Mouse (Mus musculus) B cell, adult 62 days (primary cell): ENCODE measurements around the gene Fkbp11. TPM values are rescaled to one million over a fixed set of nuclear protein-coding genes. Genes with fewer than 3 reads are reported as not detected.

Source experiments
- total RNA-seq: library from RNA; stranded (reverse); gene quantifications from 4 replicates; pipeline ENCODE4 v1.2.4, GENCODE M21; 2023

Fkbp11 gene
- total RNA-seq = 11.9 to 19.8 TPM (median 16.6 TPM) in 4 replicates

GRCm38 (mm10) chr15:98727443-98728321 lies at the start of gene Fkbp11:
Fkbp11 (minus strand) TSS chr15:98728198.

GRCm38 (mm10) chr15:98777762-98778161 lies 49.8 kb upstream of the Fkbp11 start, which contains the start of gene Wnt10b:
Wnt10b (minus strand) TSS chr15:98778150.

GRCm38 (mm10) chr15:98762670-98763529 lies 34.9 kb upstream of the Fkbp11 start, which contains the start of gene Arf3:
Arf3 (minus strand) TSS chr15:98763214.

GRCm38 (mm10) chr15:98707766-98708372 lies 20.1 kb downstream of the Fkbp11 start, which contains the start of gene Ccdc65:
Ccdc65 (plus strand) TSS chr15:98708207.

GRCm38 (mm10) chr15:98676940-98677728 lies 50.9 kb downstream of the Fkbp11 start, which contains the start of gene Rnd1:
Rnd1 (minus strand) TSS chr15:98677461.

Other genes starting within 250 kb of the Fkbp11 start
- gene Lalba, start 245.5 kb downstream of the Fkbp11 start, total RNA-seq = not detected in 4 replicates
- not detected in 4 replicates for gene Olfr279, start 235.8 kb downstream of the Fkbp11 start, total RNA-seq
- gene Kansl2, start 193.9 kb downstream of the Fkbp11 start, total RNA-seq = 66.9 to 79.3 TPM (median 72.8 TPM) in 4 replicates
- 168 to 178 TPM (median 175 TPM) in 4 replicates for gene Ccnt1, start 157.3 kb downstream of the Fkbp11 start, total RNA-seq
- not detected in 4 replicates for gene 4930415O20Rik, start 157.2 kb downstream of the Fkbp11 start, total RNA-seq
- 0.88 to 3.3 TPM (median 1.6 TPM) in 4 replicates for gene Adcy6, start 118.1 kb downstream of the Fkbp11 start, total RNA-seq
- gene Cacnb3, start 97.4 kb downstream of the Fkbp11 start, total RNA-seq = not detected in 4 replicates
- 129 to 153 TPM (median 138 TPM) in 4 replicates for gene Ddx23, start 65.3 kb downstream of the Fkbp11 start, total RNA-seq
- 0.37 TPM in 1 of 4 replicates, not detected in the others for gene Rnd1, start 50.7 kb downstream of the Fkbp11 start, total RNA-seq
- not detected in 4 replicates for gene Ccdc65, start 20.0 kb downstream of the Fkbp11 start, total RNA-seq
- 73.5 to 82.7 TPM (median 76.8 TPM) in 4 replicates for gene Arf3, start 35.0 kb upstream of the Fkbp11 start, total RNA-seq
- 1.2 to 1.7 TPM (median 1.2 TPM) in 4 replicates for gene Wnt10b, start 50.0 kb upstream of the Fkbp11 start, total RNA-seq
- gene Wnt1, start 61.7 kb upstream of the Fkbp11 start, total RNA-seq = not detected in 4 replicates
- 0.30 to 0.75 TPM (median 0.51 TPM) in 4 replicates for gene Ddn, start 81.3 kb upstream of the Fkbp11 start, total RNA-seq
- gene Prkag1, start 103.3 kb upstream of the Fkbp11 start, total RNA-seq = 76.4 to 85.2 TPM (median 81.4 TPM) in 4 replicates
- 186 to 196 TPM (median 194 TPM) in 4 replicates for gene Kmt2d, start 143.0 kb upstream of the Fkbp11 start, total RNA-seq
- gene Rhebl1, start 166.3 kb upstream of the Fkbp11 start, total RNA-seq = 14.3 to 22.0 TPM (median 18.0 TPM) in 4 replicates
- not detected in 4 replicates for gene Dhh, start 170.3 kb upstream of the Fkbp11 start, total RNA-seq
- gene Lmbr1l, start 190.0 kb upstream of the Fkbp11 start, total RNA-seq = 238 to 253 TPM (median 250 TPM) in 4 replicates
- gene Tuba1b, start 206.4 kb upstream of the Fkbp11 start, total RNA-seq = 132 to 163 TPM (median 139 TPM) in 4 replicates
- not detected in 4 replicates for gene Gm49450, start 225.4 kb upstream of the Fkbp11 start, total RNA-seq
- 142 to 160 TPM (median 148 TPM) in 4 replicates for gene Tuba1a, start 225.5 kb upstream of the Fkbp11 start, total RNA-seq